Mouse (Mus musculus) midbrain, embryonic 15.5 days (tissue): ENCODE data around the gene Tpcn1. TPM values are rescaled to one million over a fixed set of nuclear protein-coding genes. Genes with fewer than 3 reads are reported as not detected.

ENCODE experiments used
- ATAC-seq: fragments of 200-750 bp; cut with Nextera tagmentation; replicated peaks from 2 replicates; pipeline ENCODE4 v1.8.0; 2017; ENCODE audit warnings: moderate TSS enrichment
- H3K27ac ChIP-seq: fragments of 300-500 bp; sonication (generic); 2 replicates; pipeline ENCODE4 v1.5.1; 2015; ENCODE audit warnings: mild to moderate bottlenecking, inconsistent platforms
- H3K27me3 ChIP-seq: fragments of 300-500 bp; sonication (generic); replicated peaks from 2 replicates; pipeline ENCODE4 v1.6.1; 2015; ENCODE audit warnings: inconsistent platforms
- H3K36me3 ChIP-seq: fragments of 300-500 bp; sonication (generic); replicated peaks from 2 replicates; pipeline ENCODE4 v1.6.1; 2015; ENCODE audit warnings: inconsistent platforms
- H3K4me1 ChIP-seq: fragments of 300-500 bp; sonication (generic); 2 replicates; pipeline ENCODE4 v1.6.1; 2015; ENCODE audit warnings: inconsistent platforms
- H3K4me2 ChIP-seq: fragments of 300-500 bp; sonication (generic); 2 replicates; pipeline ENCODE4 v1.6.1; 2015; ENCODE audit warnings: inconsistent platforms, mild to moderate bottlenecking, moderate library complexity
- H3K4me3 ChIP-seq: fragments of 300-500 bp; sonication (generic); 2 replicates; pipeline ENCODE4 v1.5.1; 2015; ENCODE audit warnings: mild to moderate bottlenecking, inconsistent platforms
- H3K9ac ChIP-seq: fragments of 300-500 bp; sonication (generic); 2 replicates; pipeline ENCODE4 v1.6.1; 2015; ENCODE audit warnings: mild to moderate bottlenecking, inconsistent platforms
- H3K9me3 ChIP-seq: fragments of 300-500 bp; sonication (generic); 2 replicates; pipeline ENCODE4 v1.6.1; 2016; ENCODE audit warnings: inconsistent platforms
- WGBS: fragments of 180-500 bp; shearing (Covaris S2); methylation state at CpG from one replicate; pipeline ENCODE4 v1.1.7; 2015; ENCODE audit warnings: mixed read lengths; 5-methylcytosine and 5-hydroxymethylcytosine counted together
- polyA plus RNA-seq: library from polyadenylated mRNA; unstranded; fragments of >200 nt; fragmentation: Nextera tagmentation; extraction: Ambion mirVana; gene quantifications from 2 replicates; pipeline ENCODE4 v1.2.1, GENCODE M21; 2015

The Tpcn1 gene
- polyA plus RNA-seq, 1 experiment from 2014 or later: 17.7 TPM

DNA sequence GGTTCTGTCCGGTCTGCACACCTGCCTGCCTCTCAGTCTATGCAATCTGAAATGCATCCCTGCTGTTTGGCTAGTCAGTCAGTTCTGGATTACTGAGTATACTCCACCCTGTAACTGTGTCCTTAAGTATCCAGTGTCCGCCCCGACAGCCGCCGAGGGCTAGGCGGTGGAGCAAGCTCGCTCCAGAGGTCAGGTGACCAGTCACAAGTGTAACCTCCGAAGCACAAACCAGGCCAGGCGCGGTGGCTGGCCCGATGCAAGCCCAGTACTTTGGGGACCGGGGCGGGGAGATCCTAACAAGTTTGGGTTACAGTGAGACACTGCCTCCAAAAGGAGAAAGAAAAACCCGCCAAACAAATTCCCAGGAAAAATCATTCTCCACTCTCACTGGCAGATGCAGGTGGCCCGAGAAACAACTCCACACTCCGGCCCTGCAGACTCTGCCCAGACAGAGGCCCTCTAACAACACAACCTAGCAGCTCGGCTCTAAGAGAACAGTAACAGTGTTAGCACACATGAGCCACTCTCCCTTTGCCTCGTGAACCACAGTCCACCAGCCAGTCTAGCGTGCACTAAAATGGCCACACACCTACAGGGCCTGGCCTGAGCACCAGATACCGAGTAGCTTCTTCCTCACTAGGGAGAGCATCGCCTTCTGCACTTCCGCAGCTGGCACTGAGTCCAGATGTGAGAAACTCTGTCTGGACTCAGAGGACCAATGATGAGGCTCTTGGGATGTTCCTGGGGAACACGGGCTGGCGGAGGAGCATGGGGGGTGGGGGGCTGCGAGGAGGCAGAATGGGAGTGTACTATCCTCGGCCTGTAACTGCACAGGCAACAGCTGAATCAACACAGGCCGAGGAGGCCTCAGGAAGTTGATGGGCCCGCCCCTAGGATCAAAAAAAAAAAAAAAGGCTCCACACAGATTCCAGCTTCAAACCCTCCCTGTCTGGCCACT, 25.2 kb downstream of the Tpcn1 start:
- WGBS: 64% methylated on average over 28 of the region's 28 CpGs
- no peaks in the 10 kb centered on the region for H3K9me3 ChIP-seq
- no peaks in the 10 kb centered on the region for H3K27me3 ChIP-seq
- no peak overlapping the region for H3K9ac ChIP-seq
- no peak overlapping the region for H3K4me2 ChIP-seq
- no peak for ATAC-seq
- peak overlapping the region; percentile 39; the same call in 1 of the 2 replicates for H3K27ac ChIP-seq
- peaks cover 59% of the 10 kb centered on the region for H3K4me1 ChIP-seq
- H3K4me3 ChIP-seq: no peak overlapping the region
- H3K36me3 ChIP-seq: no peaks in the 10 kb centered on the region

GRCm38 (mm10) chr5:120560616-120561311, 27.7 kb downstream of the Tpcn1 start:
- Histone ChIP-seq H3K9ac (no peak overlapping the region), H3K36me3 (no peaks in the 10 kb centered on the region), H3K27me3 (no peaks in the 10 kb centered on the region), H3K4me3 (no peak overlapping the region), H3K27ac (peak overlapping the region; percentile 45), H3K9me3 (no peaks in the 10 kb centered on the region), H3K4me1 (peaks cover 34% of the 10 kb centered on the region), H3K4me2 (0 out of 2 replicates have a peak overlapping the region, but pooled peaks have one; percentile 2)
- WGBS: 17% methylated on average over 16 of the region's 16 CpGs
- ATAC-seq: 0 out of 2 replicates have a peak, but pooled peaks have one; percentile 20

DNA sequence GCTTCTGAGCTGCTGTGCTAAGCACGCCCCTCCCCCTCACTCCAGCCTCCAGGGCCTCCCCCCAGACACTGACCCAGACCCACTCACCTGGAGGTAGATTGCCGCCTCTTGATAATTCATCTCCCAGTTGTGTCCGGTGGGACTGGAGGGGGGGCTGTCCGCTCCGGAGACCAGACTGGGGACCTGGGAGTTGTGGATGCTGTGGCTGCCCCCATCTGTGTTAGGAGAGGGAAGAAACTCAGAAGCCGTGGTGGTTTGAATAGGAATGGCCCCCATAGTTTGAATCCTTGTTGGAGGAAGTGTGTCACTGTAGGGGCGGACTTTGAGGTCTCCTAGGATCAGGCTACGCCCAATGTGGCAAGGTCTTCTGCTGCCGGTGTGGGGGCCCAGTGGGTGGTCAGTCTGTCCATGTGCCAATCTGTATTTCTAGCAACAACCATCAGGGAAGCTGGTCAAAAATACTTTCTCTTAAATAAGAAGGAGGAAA, 28.3 kb downstream of the Tpcn1 start:
- WGBS: 70% methylated on average over 9 of the region's 9 CpGs
- H3K9me3 ChIP-seq: no peaks in the 10 kb centered on the region
- peaks cover 29% of the 10 kb centered on the region for H3K4me1 ChIP-seq
- no peaks in the 10 kb centered on the region for H3K27me3 ChIP-seq
- no peak overlapping the region for H3K9ac ChIP-seq
- H3K4me3 ChIP-seq: no peak overlapping the region
- ATAC-seq: no peak
- no peak overlapping the region for H3K4me2 ChIP-seq
- H3K36me3 ChIP-seq: no peaks in the 10 kb centered on the region
- H3K27ac ChIP-seq: peak overlapping the region; percentile 45; the same call in 1 of the 2 replicates

DNA sequence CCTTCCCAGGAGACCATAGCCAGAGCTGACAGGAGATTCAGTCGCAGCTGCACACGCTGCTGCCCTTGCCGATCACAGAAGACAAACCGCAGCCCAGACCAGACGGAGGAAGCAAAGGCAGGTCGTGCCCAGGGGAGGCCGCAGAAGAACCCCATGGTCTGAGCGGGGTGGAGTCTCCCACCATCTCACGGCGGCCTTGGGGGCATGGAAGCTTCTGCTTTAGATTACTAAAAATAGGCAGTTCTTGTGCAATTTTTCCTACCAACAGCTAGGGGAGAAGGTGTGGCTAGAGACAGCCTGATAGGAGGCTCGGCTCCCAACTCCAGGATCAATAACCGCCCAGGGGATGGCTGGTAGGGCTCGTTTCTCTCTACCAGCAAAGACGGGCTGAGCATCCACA, 29.7 kb downstream of the Tpcn1 start:
- WGBS: 65% methylated on average over 14 of the region's 14 CpGs
- H3K27me3 ChIP-seq: no peaks in the 10 kb centered on the region
- H3K9ac ChIP-seq: no peak overlapping the region
- no peak for ATAC-seq
- H3K4me2 ChIP-seq: no peak overlapping the region
- no peaks in the 10 kb centered on the region for H3K9me3 ChIP-seq
- H3K4me3 ChIP-seq: no peak overlapping the region
- peaks cover 23% of the 10 kb centered on the region for H3K4me1 ChIP-seq
- H3K27ac ChIP-seq: no peak overlapping the region
- H3K36me3 ChIP-seq: no peaks in the 10 kb centered on the region

- WGBS: 77% methylated on average over 8 of the region's 8 CpGs
- H3K9me3 ChIP-seq: no peaks in the 10 kb centered on the region
- no peak overlapping the region for H3K4me2 ChIP-seq
- H3K9ac ChIP-seq: no peak overlapping the region
- no peak overlapping the region for H3K27ac ChIP-seq
- H3K4me1 ChIP-seq: peaks cover 18% of the 10 kb centered on the region
- H3K36me3 ChIP-seq: no peaks in the 10 kb centered on the region
- no peak for ATAC-seq
- H3K27me3 ChIP-seq: no peaks in the 10 kb centered on the region
- no peak overlapping the region for H3K4me3 ChIP-seq
These were observed 30.4 kb downstream of the Tpcn1 start for GRCm38 (mm10) chr5:120558041-120558440.

DNA sequence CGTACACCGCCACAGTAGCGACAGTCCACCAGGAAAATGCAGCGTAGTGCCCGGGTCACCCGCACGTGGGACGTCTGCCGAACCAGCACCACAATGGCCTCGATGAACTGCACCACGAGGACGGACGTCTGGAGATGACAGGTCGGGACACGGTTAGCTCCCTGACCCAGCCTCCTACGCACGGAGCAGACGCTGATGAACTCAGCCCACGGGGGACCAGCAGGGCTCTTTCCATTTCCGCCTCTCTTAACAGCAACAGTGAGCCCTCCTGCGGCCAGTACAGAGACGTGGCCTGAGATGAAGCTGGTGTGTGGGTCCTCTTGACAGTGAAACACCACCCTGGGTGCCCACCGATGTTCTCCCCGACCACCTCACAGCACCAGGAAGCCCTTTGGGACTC, 32.6 kb downstream of the Tpcn1 start:
- Histone ChIP-seq H3K9me3 (no peaks in the 10 kb centered on the region), H3K9ac (no peak overlapping the region), H3K27me3 (no peaks in the 10 kb centered on the region), H3K4me3 (no peak overlapping the region), H3K27ac (no peak overlapping the region), H3K4me2 (no peak overlapping the region), H3K36me3 (no peaks in the 10 kb centered on the region), H3K4me1 (peaks cover 12% of the 10 kb centered on the region)
- WGBS: 86% methylated on average over 24 of the region's 24 CpGs
- no peak for ATAC-seq

DNA sequence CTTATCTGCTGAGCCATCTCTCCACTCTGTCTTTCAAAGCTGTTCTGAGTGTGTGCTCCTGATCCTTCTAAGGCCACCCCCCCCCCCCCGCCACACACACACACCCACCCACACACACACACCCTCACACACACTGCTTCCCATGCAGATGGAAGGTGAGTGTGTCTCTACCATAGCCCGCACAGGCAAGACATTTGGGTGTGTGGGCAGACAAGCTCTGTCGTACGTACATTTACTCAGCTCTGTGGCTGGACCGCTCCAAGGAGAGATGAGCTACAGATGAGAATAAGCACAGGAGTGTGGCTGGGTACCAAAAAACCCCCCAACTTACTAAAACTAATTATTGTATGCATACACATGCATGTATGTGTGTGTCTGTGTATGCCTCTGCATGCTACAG, 37.8 kb downstream of the Tpcn1 start:
- 98% methylated on average over 4 of the region's 5 CpGs for WGBS
- H3K36me3 ChIP-seq: no peaks in the 10 kb centered on the region
- no peak for ATAC-seq

DNA sequence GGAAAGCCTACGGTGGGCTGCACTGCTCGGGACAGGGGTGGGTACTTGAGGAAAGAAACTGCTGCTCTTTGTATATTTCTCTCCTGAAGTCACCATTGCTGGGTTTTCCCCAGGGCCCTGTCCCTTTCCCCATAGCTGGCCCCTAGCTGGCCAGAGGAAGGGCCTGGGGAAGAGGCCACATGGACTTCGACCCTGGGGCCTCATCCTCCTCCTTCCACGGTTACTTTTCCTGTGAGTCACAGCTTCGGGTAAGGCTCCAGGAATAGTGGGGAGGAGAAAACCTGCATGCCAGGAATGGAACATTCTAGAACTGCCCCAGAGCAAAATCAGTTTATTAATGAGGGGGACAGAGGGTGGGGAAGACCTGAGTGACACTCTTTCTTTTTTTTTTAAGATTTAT, 38.3 kb downstream of the Tpcn1 start:
- ATAC-seq: no peak
- no peaks in the 10 kb centered on the region for H3K4me1 ChIP-seq
- H3K27me3 ChIP-seq: no peaks in the 10 kb centered on the region
- H3K27ac ChIP-seq: no peak overlapping the region
- 88% methylated on average over 5 of the region's 5 CpGs for WGBS
- no peaks in the 10 kb centered on the region for H3K36me3 ChIP-seq
- no peak overlapping the region for H3K4me3 ChIP-seq
- H3K9me3 ChIP-seq: no peaks in the 10 kb centered on the region
- no peak overlapping the region for H3K9ac ChIP-seq
- H3K4me2 ChIP-seq: no peak overlapping the region

More for the DNA sequence above, 37.8 kb downstream of the Tpcn1 start:
- Histone ChIP-seq H3K27ac (no peak overlapping the region), H3K9ac (no peak overlapping the region), H3K4me3 (no peak overlapping the region), H3K4me2 (no peak overlapping the region), H3K4me1 (no peaks in the 10 kb centered on the region), H3K9me3 (no peaks in the 10 kb centered on the region), H3K27me3 (no peaks in the 10 kb centered on the region)

DNA sequence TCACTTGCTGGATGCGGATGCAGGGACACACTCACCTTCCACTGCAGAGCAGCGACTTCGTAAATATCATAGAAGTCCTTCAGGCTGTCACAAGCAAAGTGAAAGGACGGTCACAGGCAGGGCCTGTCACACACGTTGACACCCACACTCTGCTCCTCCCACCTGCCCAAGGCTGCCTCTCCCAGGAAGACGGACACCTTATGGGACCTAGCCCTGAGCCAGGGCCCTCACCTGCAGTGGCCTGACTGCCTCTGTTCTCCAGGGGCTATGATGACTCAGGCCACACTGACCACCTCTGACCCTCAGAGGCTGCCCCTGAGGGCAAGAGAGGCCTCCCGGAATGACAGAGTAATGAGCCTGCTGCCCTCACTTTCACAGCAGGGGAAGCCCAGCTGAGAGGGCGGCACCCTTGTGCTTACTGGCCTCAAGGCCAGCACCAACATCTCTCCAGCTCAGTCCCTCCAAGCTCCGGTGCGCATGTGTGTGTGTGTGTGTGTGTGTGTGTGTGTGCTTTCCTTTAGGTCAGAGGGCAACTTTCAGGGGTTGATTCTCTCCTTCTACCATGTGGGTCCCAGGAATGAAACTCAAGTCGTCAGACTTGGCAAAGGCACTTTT, 40.1 kb downstream of the Tpcn1 start:
- Histone ChIP-seq H3K4me3 (no peak overlapping the region), H3K4me2 (no peak overlapping the region), H3K9me3 (no peaks in the 10 kb centered on the region), H3K27ac (no peak overlapping the region), H3K4me1 (no peaks in the 10 kb centered on the region), H3K36me3 (no peaks in the 10 kb centered on the region), H3K9ac (no peak overlapping the region), H3K27me3 (no peaks in the 10 kb centered on the region)
- ATAC-seq: no peak
- WGBS: 71% methylated on average over 11 of the region's 11 CpGs

- no peaks in the 10 kb centered on the region for H3K9me3 ChIP-seq
- 0 out of 2 replicates have a peak, but pooled peaks cover 7% of the 10 kb centered on the region for H3K4me1 ChIP-seq
- no peak for ATAC-seq
- H3K4me3 ChIP-seq: no peak overlapping the region
- no peak overlapping the region for H3K4me2 ChIP-seq
- H3K27me3 ChIP-seq: no peaks in the 10 kb centered on the region
- no peak overlapping the region for H3K27ac ChIP-seq
- 64% methylated on average over 5 of the region's 5 CpGs for WGBS
- H3K9ac ChIP-seq: no peak overlapping the region
- no peaks in the 10 kb centered on the region for H3K36me3 ChIP-seq
These were observed 51.8 kb downstream of the Tpcn1 start for GRCm38 (mm10) chr5:120536632-120537031.

GRCm38 (mm10) chr5:120536046-120536445, 52.4 kb downstream of the Tpcn1 start:
- H3K9me3 ChIP-seq: no peaks in the 10 kb centered on the region
- H3K4me3 ChIP-seq: no peak overlapping the region
- ATAC-seq: no peak
- H3K4me2 ChIP-seq: no peak overlapping the region
- no peak overlapping the region for H3K27ac ChIP-seq
- H3K4me1 ChIP-seq: 0 out of 2 replicates have a peak, but pooled peaks cover 7% of the 10 kb centered on the region
- H3K27me3 ChIP-seq: no peaks in the 10 kb centered on the region
- H3K9ac ChIP-seq: no peak overlapping the region
- no peaks in the 10 kb centered on the region for H3K36me3 ChIP-seq
- 63% methylated on average over 13 of the region's 13 CpGs for whole genome bisulfite sequencing

GRCm38 (mm10) chr5:120534686-120535075, 53.8 kb downstream of the Tpcn1 start:
- H3K9ac ChIP-seq: no peak overlapping the region
- no peak overlapping the region for H3K4me2 ChIP-seq
- 0 out of 2 replicates have a peak, but pooled peaks have one; percentile 22 for ATAC-seq
- no peaks in the 10 kb centered on the region for H3K9me3 ChIP-seq
- 50% methylated on average over 2 of the region's 2 CpGs for WGBS
- H3K36me3 ChIP-seq: no peaks in the 10 kb centered on the region
- no peaks in the 10 kb centered on the region for H3K27me3 ChIP-seq
- no peak overlapping the region for H3K4me3 ChIP-seq
- H3K27ac ChIP-seq: peak overlapping the region; percentile 48
- 0 out of 2 replicates have a peak, but pooled peaks cover 7% of the 10 kb centered on the region for H3K4me1 ChIP-seq
